Mouse (Mus musculus): ENCODE results near the gene Gm28308.

The Gm28308 gene

GRCm38 (mm10) chr6:52151571-52151970 lies 61.6 kb downstream of the Gm28308 start:
- no peak for DNase-seq

GRCm38 (mm10) chr6:52150401-52150966 lies 62.7 kb downstream of the Gm28308 start:
- DNase-seq = no peak

- no peak for DNase-seq
Measured at GRCm38 (mm10) chr6:52139115-52139514, 74.0 kb downstream of the Gm28308 start.

- no peak for DNase-seq
Measured at GRCm38 (mm10) chr6:52138576-52138975, 74.6 kb downstream of the Gm28308 start.

GRCm38 (mm10) chr6:52137841-52138535 lies 75.2 kb downstream of the Gm28308 start:
- DNase-seq = no peak

- no peak for DNase-seq
Measured at GRCm38 (mm10) chr6:52123673-52124072, 89.5 kb downstream of the Gm28308 start.

- no peak for DNase-seq
Measured at GRCm38 (mm10) chr6:52121173-52121572, 92.0 kb downstream of the Gm28308 start.

GRCm38 (mm10) chr6:52118903-52119635 lies 94.1 kb downstream of the Gm28308 start:
- DNase-seq = no peak

GRCm38 (mm10) chr6:52115899-52116298 lies 97.2 kb downstream of the Gm28308 start:
- DNase-seq = no peak
